In genomic region chr11:72502236-72502635, GRCm38 (mm10) we compare ENCODE assay signal across 10 mouse cellular contexts. TPM values are rescaled to one million over a fixed set of nuclear protein-coding genes. Genes with fewer than 3 reads are reported as not detected.
DNase-seq lines count a peak whose midpoint lies in the region; ATAC-seq and TF ChIP-seq lines count a peak whose summit lies in the region.
"Had no signal": no experiment of that assay in that cellular context is flagged by ENCODE, and none has a peak within 500 bp of the region (broad histone marks: within the 10 kb centered on the region; RNA-seq: fewer than 3 reads in every experiment).

No protein-coding gene starts in this region.

- no peak overlapping the region for H3K4me2 ChIP-seq in forebrain, embryonic 15.5 days (replicated peaks)
- no peak overlapping the region for H3K4me2 ChIP-seq in forebrain, embryonic 11.5 days (ENCODE audit: low read depth, low read length, severe bottlenecking)
- H3K4me2 ChIP-seq in midbrain, embryonic 11.5 days, result no peak overlapping the region
- no peak overlapping the region for H3K4me2 ChIP-seq in intestine, embryonic 15.5 days (replicated peaks)
- H3K4me2 ChIP-seq: neural tube, embryonic 12.5 days had no signal

- H3K9me3 ChIP-seq in forebrain, embryonic 15.5 days, result no peaks in the 10 kb centered on the region
- H3K9me3 ChIP-seq in forebrain, embryonic 11.5 days (ENCODE audit: control insufficient read depth, low read length), result no peaks in the 10 kb centered on the region
- H3K9me3 ChIP-seq in midbrain, embryonic 11.5 days (ENCODE audit: control insufficient read depth, low read length), result no peaks in the 10 kb centered on the region
- no peaks in the 10 kb centered on the region for H3K9me3 ChIP-seq in midbrain, embryonic 10.5 days (replicated peaks)
- no peaks in the 10 kb centered on the region for H3K9me3 ChIP-seq in intestine, embryonic 15.5 days
- H3K9me3 ChIP-seq: neural tube, embryonic 12.5 days had no signal

- no peak overlapping the region for H3K9ac ChIP-seq in forebrain, embryonic 15.5 days (replicated peaks)
- no peak overlapping the region for H3K9ac ChIP-seq in forebrain, embryonic 11.5 days (ENCODE audit: low read length)
- H3K9ac ChIP-seq in midbrain, embryonic 11.5 days (ENCODE audit: low read length), result no peak overlapping the region
- H3K9ac ChIP-seq in intestine, embryonic 15.5 days, result no peak overlapping the region
- H3K9ac ChIP-seq: neural tube, embryonic 12.5 days had no signal

- WGBS in forebrain, embryonic 15.5 days, result 17% methylated on average over 8 of the region's 8 CpGs
- 17% methylated on average over 8 of the region's 8 CpGs for WGBS in forebrain, embryonic 11.5 days
- 21% methylated on average over 8 of the region's 8 CpGs for WGBS in midbrain, embryonic 11.5 days
- 20% methylated on average over 8 of the region's 8 CpGs for WGBS in midbrain, embryonic 10.5 days
- WGBS in intestine, embryonic 15.5 days, result 27% methylated on average over 8 of the region's 8 CpGs
- 85% methylated on average over 8 of the region's 8 CpGs for WGBS in thymus, adult 2 months

- DNase-seq in forebrain, embryonic 11.5 days (ENCODE audit: low spot score), result no peak
- peak; percentile 84 for DNase-seq in midbrain, embryonic 11.5 days (ENCODE audit: low spot score, missing footprints)
- no peak for DNase-seq in midbrain, embryonic 10.5 days (ENCODE audit: low spot score)
- peak; percentile 52 for DNase-seq in right cerebral cortex, postnatal 25 days
- DNase-seq in thymus, adult 2 months, result no peak
- no peak for DNase-seq in layer of hippocampus, postnatal 14 days (ENCODE audit: low spot score in 2 of 2)
- DNase-seq: lung, postnatal 10 days had no signal

- H3K4me3 ChIP-seq in forebrain, embryonic 15.5 days, result no peak overlapping the region
- no peak overlapping the region for H3K4me3 ChIP-seq in forebrain, embryonic 11.5 days (ENCODE audit: low read depth, low read length)
- H3K4me3 ChIP-seq in midbrain, embryonic 11.5 days (ENCODE audit: low read depth, low read length), result no peak overlapping the region
- H3K4me3 ChIP-seq in midbrain, embryonic 10.5 days, result no peak overlapping the region
- no peak overlapping the region for H3K4me3 ChIP-seq in intestine, embryonic 15.5 days (replicated peaks)
- no peak overlapping the region for H3K4me3 ChIP-seq in thymus, adult 2 months (ENCODE audit: control insufficient read depth, insufficient read depth, low read length)
- H3K4me3 ChIP-seq: neural tube, embryonic 12.5 days had no signal

- H3K27me3 ChIP-seq in forebrain, embryonic 15.5 days, result no peaks in the 10 kb centered on the region
- H3K27me3 ChIP-seq in forebrain, embryonic 11.5 days (ENCODE audit: control insufficient read depth, insufficient read depth, low read length), result no peaks in the 10 kb centered on the region
- no peaks in the 10 kb centered on the region for H3K27me3 ChIP-seq in midbrain, embryonic 11.5 days (ENCODE audit: control insufficient read depth, insufficient read depth, low read length)
- peaks cover 11% of the 10 kb centered on the region for H3K27me3 ChIP-seq in midbrain, embryonic 10.5 days (ENCODE audit: low read depth, poor library complexity, severe bottlenecking)
- H3K27me3 ChIP-seq in intestine, embryonic 15.5 days (replicated peaks), result no peaks in the 10 kb centered on the region
- H3K27me3 ChIP-seq in thymus, adult 2 months (ENCODE audit: control insufficient read depth, insufficient read depth, low read length), result no peaks in the 10 kb centered on the region
- H3K27me3 ChIP-seq: neural tube, embryonic 12.5 days had no signal

- peak overlapping the region; percentile 50 for H3K27ac ChIP-seq in forebrain, embryonic 15.5 days (replicated peaks)
- H3K27ac ChIP-seq in forebrain, embryonic 11.5 days (ENCODE audit: low read depth, low read length), result no peak overlapping the region
- H3K27ac ChIP-seq in midbrain, embryonic 11.5 days (ENCODE audit: low read depth, low read length), result no peak overlapping the region
- H3K27ac ChIP-seq in midbrain, embryonic 10.5 days (replicated peaks), result no peak overlapping the region; the same call in 1 of the 2 replicates
- H3K27ac ChIP-seq in intestine, embryonic 15.5 days, result peak overlapping the region; percentile 14; the same call in 1 of the 2 replicates
- no peak overlapping the region for H3K27ac ChIP-seq in thymus, adult 2 months (ENCODE audit: control insufficient read depth, insufficient read depth, low read length)
- H3K27ac ChIP-seq: neural tube, embryonic 12.5 days had no signal

- H3K4me1 ChIP-seq in forebrain, embryonic 15.5 days, result peaks cover 16% of the 10 kb centered on the region; the same call in 1 of the 2 replicates
- H3K4me1 ChIP-seq in forebrain, embryonic 11.5 days (replicated peaks; ENCODE audit: control insufficient read depth, insufficient read depth, low read length), result no peaks in the 10 kb centered on the region
- no peaks in the 10 kb centered on the region for H3K4me1 ChIP-seq in midbrain, embryonic 11.5 days (ENCODE audit: control insufficient read depth, insufficient read depth, low read length)
- H3K4me1 ChIP-seq in midbrain, embryonic 10.5 days, result peaks cover 29% of the 10 kb centered on the region
- peaks cover 27% of the 10 kb centered on the region for H3K4me1 ChIP-seq in intestine, embryonic 15.5 days (replicated peaks)
- no peaks in the 10 kb centered on the region for H3K4me1 ChIP-seq in thymus, adult 2 months (replicated peaks; ENCODE audit: control insufficient read depth, insufficient read depth, low read length)

- TF ChIP-seq CTCF in thymus, adult 2 months (IDR thresholded peaks at IDR 0.05; ENCODE audit: borderline replicate concordance, control insufficient read depth, extremely low read depth, insufficient read depth, low read length, poor library complexity), result no peak

- TF ChIP-seq POLR2A in thymus, adult 2 months (IDR thresholded peaks at IDR 0.05; ENCODE audit: control insufficient read depth, extremely low read depth, insufficient read depth, low read length, poor library complexity), result no peak

- no peaks in the 10 kb centered on the region for H3K36me3 ChIP-seq in forebrain, embryonic 15.5 days
- H3K36me3 ChIP-seq in forebrain, embryonic 11.5 days (ENCODE audit: control insufficient read depth, insufficient read depth, low read length), result no peaks in the 10 kb centered on the region
- H3K36me3 ChIP-seq in midbrain, embryonic 11.5 days (ENCODE audit: control insufficient read depth, insufficient read depth, low read length), result no peaks in the 10 kb centered on the region
- no peaks in the 10 kb centered on the region for H3K36me3 ChIP-seq in midbrain, embryonic 10.5 days
- H3K36me3 ChIP-seq in intestine, embryonic 15.5 days, result no peaks in the 10 kb centered on the region
- H3K36me3 ChIP-seq in thymus, adult 2 months (ENCODE audit: control insufficient read depth, insufficient read depth, low read length), result no peaks in the 10 kb centered on the region
- H3K36me3 ChIP-seq: neural tube, embryonic 12.5 days had no signal

- ATAC-seq in forebrain, embryonic 15.5 days (replicated peaks), result 0 out of 2 replicates have a peak, but pooled peaks have one; percentile 41
- ATAC-seq in forebrain, embryonic 11.5 days (replicated peaks; ENCODE audit: low FRiP score), result no peak
- ATAC-seq in midbrain, embryonic 11.5 days (ENCODE audit: low FRiP score), result no peak
- no peak for ATAC-seq in intestine, embryonic 15.5 days

RNA-seq across cellular contexts. Expression of gene Spns2, which starts 12.5 kb away (rescaled TPM):
- polyA plus RNA-seq in forebrain, embryonic 15.5 days (2015; fragmentation: Nextera tagmentation; extraction: Ambion mirVana), result 8.7 and 9.1 TPM in 2 replicates
- 4.0 and 4.8 TPM in 2 replicates for polyA plus RNA-seq in forebrain, embryonic 11.5 days (2014; fragmentation: Nextera tagmentation; extraction: Ambion mirVana)
- 4.0 and 4.7 TPM in 2 replicates for polyA plus RNA-seq in midbrain, embryonic 11.5 days (2014; fragmentation: Nextera tagmentation; extraction: Ambion mirVana)
- 2.1 and 2.9 TPM in 2 replicates for polyA plus RNA-seq in midbrain, embryonic 10.5 days (2016; fragmentation: Nextera tagmentation; extraction: Ambion mirVana)
- 5.3 and 5.6 TPM in 2 replicates for polyA plus RNA-seq in intestine, embryonic 15.5 days (2015; fragmentation: Nextera tagmentation; extraction: Ambion mirVana)
- polyA plus RNA-seq in thymus, adult 2 months (2012; rRNA removed), result 8.9 and 10.6 TPM in 2 replicates
- total RNA-seq in layer of hippocampus, postnatal 14 days (2021), result 10 to 100 TPM; 85.1 to 85.6 TPM

RNA-seq across cellular contexts. Expression of gene Spns3, which starts 48.1 kb away (rescaled TPM):
- polyA plus RNA-seq in forebrain, embryonic 15.5 days (2015; fragmentation: Nextera tagmentation; extraction: Ambion mirVana), result 0.08 TPM in 2 replicates
- not detected in 2 replicates for polyA plus RNA-seq in forebrain, embryonic 11.5 days (2014; fragmentation: Nextera tagmentation; extraction: Ambion mirVana)
- not detected in 2 replicates for polyA plus RNA-seq in midbrain, embryonic 11.5 days (2014; fragmentation: Nextera tagmentation; extraction: Ambion mirVana)
- 0.06 TPM in 1 of 2 replicates, not detected in the other for polyA plus RNA-seq in midbrain, embryonic 10.5 days (2016; fragmentation: Nextera tagmentation; extraction: Ambion mirVana)
- 1.2 and 1.6 TPM in 2 replicates for polyA plus RNA-seq in intestine, embryonic 15.5 days (2015; fragmentation: Nextera tagmentation; extraction: Ambion mirVana)
- polyA plus RNA-seq in thymus, adult 2 months (2012; rRNA removed), result 13.5 and 15.4 TPM in 2 replicates
- total RNA-seq in layer of hippocampus, postnatal 14 days (2021), result under 1 TPM; 0.23 to 0.38 TPM
- polyA plus RNA-seq: neural tube, embryonic 12.5 days had no signal

Comparison
In these comparisons a context has a peak if more than half of its experiments do, and no peak if none do; other contexts are left out.
1. H3K27ac ChIP-seq: peak in forebrain, embryonic 15.5 days (single experiment) and intestine, embryonic 15.5 days (single experiment); none in forebrain, embryonic 11.5 days (single experiment), midbrain, embryonic 11.5 days (single experiment), midbrain, embryonic 10.5 days (single experiment) and thymus, adult 2 months (single experiment).
2. DNase-seq: peak in midbrain, embryonic 11.5 days (single experiment) and right cerebral cortex, postnatal 25 days (single experiment); none in forebrain, embryonic 11.5 days (single experiment), midbrain, embryonic 10.5 days (single experiment), thymus, adult 2 months (single experiment) and layer of hippocampus, postnatal 14 days (0 of 2).